Mouse (Mus musculus) liver, embryonic 14.5 days (tissue): Measurements from ENCODE around the gene Mrpl35.

Experiments
- CTCF ChIP-seq: IDR thresholded peaks from 2 replicates; pipeline ENCODE4 v1.5.1; 2016; ENCODE audit warnings: antibody characterized with exemption, low read depth, control low read depth
- EP300 ChIP-seq: IDR thresholded peaks from 2 replicates; pipeline ENCODE4 v1.6.1; 2016; ENCODE audit warnings: antibody characterized with exemption, low read depth

GRCm38 (mm10) chr6:71867751-71868150, 41.0 kb upstream of the Mrpl35 start:
- TF ChIP-seq CTCF: no peak
- TF ChIP-seq EP300: no peak
